Mouse (Mus musculus): ENCODE measurements at regions not wholly inside any gene's neighbourhood (a gene's known extent, or its start where the extent isn't known, plus 50 kb on each side); places are given as distances from the start of the nearest gene placed in this dataset.

- Histone ChIP-seq H3K9me3 (ENCODE audit: low read length) (peaks cover 5% of the 10 kb centered on the region; the same call in 1 of the 2 replicates), H3K36me3 (ENCODE audit: insufficient read depth, low read length) (no peaks in the 10 kb centered on the region), H3K4me1 (replicated peaks; ENCODE audit: low read depth, low read length) (no peaks in the 10 kb centered on the region), H3K27me3 (ENCODE audit: insufficient read depth, low read length) (no peaks in the 10 kb centered on the region), H3K4me3 (replicated peaks; ENCODE audit: low read length) (no peak overlapping the region)
- TF ChIP-seq POU5F1 (IDR thresholded peaks at IDR 0.05; ENCODE audit: borderline replicate concordance, low read length) (no peak), CTCF (conservative IDR thresholded peaks at IDR 0.05; ENCODE audit: low read length) (no peak), NANOG (IDR thresholded peaks at IDR 0.05; ENCODE audit: borderline replicate concordance, low read length) (no peak)
Measured at GRCm38 (mm10) chr15:71129802-71130201, 2704.6 kb upstream of the Gm6569 start.

DNA sequence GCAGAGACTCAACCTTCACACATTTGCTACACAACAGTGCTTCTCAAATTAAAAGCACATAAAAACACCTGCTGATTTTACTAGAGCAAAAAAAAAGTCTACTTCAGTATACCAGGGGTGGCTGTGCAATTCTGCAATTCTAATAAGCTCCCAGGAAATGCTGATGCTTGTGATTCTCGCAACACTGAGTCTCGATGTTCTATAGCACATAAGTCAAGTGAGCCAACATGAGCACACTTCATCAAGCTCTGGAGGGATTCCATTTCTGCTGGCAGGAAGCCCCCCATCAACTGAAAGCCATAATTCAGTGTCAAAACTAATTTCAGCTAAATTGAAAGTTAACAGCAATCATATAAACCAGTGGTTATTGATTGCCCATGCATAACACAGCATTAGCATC lies 2676.7 kb upstream of the Gm6569 start:
- Histone ChIP-seq H3K4me1 (replicated peaks; ENCODE audit: low read depth, low read length) (no peaks in the 10 kb centered on the region), H3K27me3 (ENCODE audit: insufficient read depth, low read length) (no peaks in the 10 kb centered on the region), H3K9me3 (ENCODE audit: low read length) (no peaks in the 10 kb centered on the region), H3K4me3 (replicated peaks; ENCODE audit: low read length) (no peak overlapping the region), H3K36me3 (ENCODE audit: insufficient read depth, low read length) (no peaks in the 10 kb centered on the region)
- TF ChIP-seq CTCF (conservative IDR thresholded peaks at IDR 0.05; ENCODE audit: low read length) (no peak), POU5F1 (IDR thresholded peaks at IDR 0.05; ENCODE audit: borderline replicate concordance, low read length) (no peak), NANOG (IDR thresholded peaks at IDR 0.05; ENCODE audit: borderline replicate concordance, low read length) (no peak)

- H3K9me3 ChIP-seq (ENCODE audit: low read length) = peaks cover 14% of the 10 kb centered on the region
- H3K27me3 ChIP-seq (ENCODE audit: insufficient read depth, low read length) = no peaks in the 10 kb centered on the region
- H3K4me3 ChIP-seq (replicated peaks; ENCODE audit: low read length) = no peak overlapping the region
- H3K36me3 ChIP-seq (ENCODE audit: insufficient read depth, low read length) = no peaks in the 10 kb centered on the region
- H3K4me1 ChIP-seq (replicated peaks; ENCODE audit: low read depth, low read length) = no peaks in the 10 kb centered on the region
- TF ChIP-seq POU5F1 (IDR thresholded peaks at IDR 0.05; ENCODE audit: borderline replicate concordance, low read length) (no peak), NANOG (IDR thresholded peaks at IDR 0.05; ENCODE audit: borderline replicate concordance, low read length) (no peak), CTCF (conservative IDR thresholded peaks at IDR 0.05; ENCODE audit: low read length) (no peak)
Measured at GRCm38 (mm10) chr15:71162097-71162496, 2672.3 kb upstream of the Gm6569 start.

DNA sequence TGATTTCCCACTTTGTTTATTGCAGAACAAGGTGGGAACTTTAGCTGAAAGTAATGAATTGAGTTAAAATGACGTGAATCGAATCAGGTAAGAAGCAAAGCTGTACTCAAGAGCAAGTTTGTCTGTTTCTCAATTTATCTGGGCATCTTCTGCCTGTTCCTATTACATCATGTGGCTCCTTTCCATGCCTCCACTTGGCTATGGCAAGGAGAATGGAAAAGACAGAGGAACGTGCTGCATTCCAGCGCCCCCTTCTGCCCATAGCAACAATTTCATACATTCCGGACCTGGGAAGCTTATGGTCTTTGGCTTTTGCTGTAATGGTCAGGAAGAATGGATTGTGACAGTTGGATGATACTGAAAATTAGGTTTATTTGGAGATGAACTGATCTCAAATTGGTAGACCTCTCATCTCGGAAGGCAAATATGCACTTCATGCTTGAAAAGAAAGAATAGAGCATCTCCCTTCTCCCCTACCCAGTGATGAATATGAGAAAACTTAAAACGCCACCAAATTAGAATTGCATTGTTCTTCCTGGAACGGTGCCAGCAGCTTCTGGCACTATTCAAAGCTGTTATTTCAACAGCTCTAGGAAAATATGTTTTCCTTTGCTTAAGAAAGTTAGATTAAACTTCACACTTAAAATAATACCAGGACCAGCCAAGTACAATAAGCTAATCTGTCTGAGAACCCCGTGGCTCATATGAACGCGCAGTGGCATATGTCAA lies 2639.2 kb upstream of the Gm6569 start:
- no peaks in the 10 kb centered on the region for H3K36me3 ChIP-seq (ENCODE audit: insufficient read depth, low read length)
- H3K27me3 ChIP-seq (ENCODE audit: insufficient read depth, low read length) = no peaks in the 10 kb centered on the region
- no peaks in the 10 kb centered on the region for H3K9me3 ChIP-seq (ENCODE audit: low read length)
- H3K4me3 ChIP-seq (replicated peaks; ENCODE audit: low read length) = no peak overlapping the region
- no peak for TF ChIP-seq POU5F1 (IDR thresholded peaks at IDR 0.05; ENCODE audit: borderline replicate concordance, low read length)
- peak; percentile 40 for TF ChIP-seq CTCF (conservative IDR thresholded peaks at IDR 0.05; ENCODE audit: low read length)
- no peaks in the 10 kb centered on the region for H3K4me1 ChIP-seq (replicated peaks; ENCODE audit: low read depth, low read length)

DNA sequence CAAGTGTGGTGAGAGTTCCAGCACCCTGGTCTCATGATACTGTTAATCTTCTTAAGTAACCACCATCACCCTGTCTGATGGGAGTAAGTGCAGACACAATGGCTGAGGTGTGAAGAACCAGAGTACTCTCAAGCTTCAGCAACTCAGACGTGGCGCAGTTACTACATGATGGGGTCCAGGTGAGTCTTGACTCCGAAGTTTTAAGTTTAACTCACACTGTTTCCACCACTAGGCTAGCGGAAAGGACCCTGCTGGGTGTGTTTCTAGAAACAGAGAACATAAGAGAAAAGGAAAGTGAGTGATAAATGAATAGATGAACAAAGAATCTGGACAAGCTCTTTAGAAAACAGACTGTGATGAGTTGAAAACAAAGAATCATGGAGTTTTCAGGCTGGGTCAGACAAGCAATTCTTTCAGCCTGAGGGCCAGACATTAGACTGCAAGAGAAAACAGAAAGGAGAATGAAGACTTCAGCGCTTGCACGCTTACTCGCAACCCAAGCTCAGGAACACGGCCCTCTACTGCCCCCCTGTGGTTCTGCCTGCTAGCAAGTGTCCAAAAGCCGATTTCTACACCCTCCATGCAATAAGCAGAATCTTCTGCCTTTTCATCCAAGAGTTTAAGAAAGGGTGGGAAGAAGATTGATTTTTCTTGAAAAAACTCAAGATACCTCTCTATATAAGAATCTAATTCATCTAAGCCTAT lies 2593.6 kb upstream of the Gm6569 start:
- H3K4me3 ChIP-seq (replicated peaks; ENCODE audit: low read length) = no peak overlapping the region
- peak; percentile 70 for TF ChIP-seq CTCF (conservative IDR thresholded peaks at IDR 0.05; ENCODE audit: low read length)
- no peak for TF ChIP-seq POU5F1 (IDR thresholded peaks at IDR 0.05; ENCODE audit: borderline replicate concordance, low read length)

GRCm38 (mm10) chr15:71243539-71243938 lies 2590.8 kb upstream of the Gm6569 start:
- 0 out of 2 replicates have a peak, but pooled peaks cover 6% of the 10 kb centered on the region for H3K9me3 ChIP-seq (ENCODE audit: low read length)
- no peaks in the 10 kb centered on the region for H3K27me3 ChIP-seq (ENCODE audit: insufficient read depth, low read length)
- H3K4me1 ChIP-seq (replicated peaks; ENCODE audit: low read depth, low read length) = no peaks in the 10 kb centered on the region
- H3K4me3 ChIP-seq (replicated peaks; ENCODE audit: low read length) = no peak overlapping the region
- TF ChIP-seq POU5F1 (IDR thresholded peaks at IDR 0.05; ENCODE audit: borderline replicate concordance, low read length) (no peak), CTCF (conservative IDR thresholded peaks at IDR 0.05; ENCODE audit: low read length) (no peak), NANOG (IDR thresholded peaks at IDR 0.05; ENCODE audit: borderline replicate concordance, low read length) (no peak)
- no peaks in the 10 kb centered on the region for H3K36me3 ChIP-seq (ENCODE audit: insufficient read depth, low read length)

More for the DNA sequence above, 2593.6 kb upstream of the Gm6569 start:
- H3K36me3 ChIP-seq (ENCODE audit: insufficient read depth, low read length) = no peaks in the 10 kb centered on the region
- 0 out of 2 replicates have a peak, but pooled peaks cover 11% of the 10 kb centered on the region for H3K9me3 ChIP-seq (ENCODE audit: low read length)
- no peaks in the 10 kb centered on the region for H3K4me1 ChIP-seq (replicated peaks; ENCODE audit: low read depth, low read length)
- no peaks in the 10 kb centered on the region for H3K27me3 ChIP-seq (ENCODE audit: insufficient read depth, low read length)

- H3K27me3 ChIP-seq (ENCODE audit: insufficient read depth, low read length) = no peaks in the 10 kb centered on the region
- TF ChIP-seq NANOG (IDR thresholded peaks at IDR 0.05; ENCODE audit: borderline replicate concordance, low read length) = no peak
- TF ChIP-seq POU5F1 (IDR thresholded peaks at IDR 0.05; ENCODE audit: borderline replicate concordance, low read length) = no peak
- TF ChIP-seq CTCF (conservative IDR thresholded peaks at IDR 0.05; ENCODE audit: low read length) = no peak
- no peaks in the 10 kb centered on the region for H3K36me3 ChIP-seq (ENCODE audit: insufficient read depth, low read length)
- no peaks in the 10 kb centered on the region for H3K9me3 ChIP-seq (ENCODE audit: low read length)
- H3K4me1 ChIP-seq (replicated peaks; ENCODE audit: low read depth, low read length) = no peaks in the 10 kb centered on the region
- no peak overlapping the region for H3K4me3 ChIP-seq (replicated peaks; ENCODE audit: low read length)
Measured at GRCm38 (mm10) chr15:71275876-71276565, 2558.3 kb upstream of the Gm6569 start.

DNA sequence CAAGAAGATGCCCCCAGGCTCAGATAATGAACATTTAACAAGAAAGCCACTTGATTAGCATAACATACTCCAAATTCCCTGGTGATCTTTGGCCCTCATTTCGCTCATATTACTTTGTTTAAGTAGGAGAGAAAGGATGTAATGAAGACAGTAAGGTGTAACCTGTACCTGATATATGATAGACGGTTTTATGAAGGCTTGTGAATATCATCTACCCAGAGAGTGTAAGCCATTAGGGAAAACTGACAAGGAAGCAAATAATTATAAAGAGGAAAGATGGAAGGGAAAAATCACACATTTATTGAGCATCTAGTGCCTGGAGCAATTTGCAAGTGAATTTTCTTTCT lies 2557.8 kb upstream of the Gm6569 start:
- TF ChIP-seq CTCF (conservative IDR thresholded peaks at IDR 0.05; ENCODE audit: low read length) (no peak), POU5F1 (IDR thresholded peaks at IDR 0.05; ENCODE audit: borderline replicate concordance, low read length) (no peak), NANOG (IDR thresholded peaks at IDR 0.05; ENCODE audit: borderline replicate concordance, low read length) (no peak)

More for the DNA sequence above, 2557.8 kb upstream of the Gm6569 start:
- no peaks in the 10 kb centered on the region for H3K27me3 ChIP-seq (ENCODE audit: insufficient read depth, low read length)
- H3K4me3 ChIP-seq (replicated peaks; ENCODE audit: low read length) = no peak overlapping the region
- H3K4me1 ChIP-seq (replicated peaks; ENCODE audit: low read depth, low read length) = no peaks in the 10 kb centered on the region
- H3K9me3 ChIP-seq (ENCODE audit: low read length) = no peaks in the 10 kb centered on the region
- no peaks in the 10 kb centered on the region for H3K36me3 ChIP-seq (ENCODE audit: insufficient read depth, low read length)

Measured in E14TG2a.4 (cell line).